Mouse (Mus musculus) cerebellum, adult 2 months (tissue): ENCODE data around the gene Med13. TPM values are rescaled to one million over a fixed set of nuclear protein-coding genes. Genes with fewer than 3 reads are reported as not detected.

Source experiments
- DNase-seq, 2 experiments: peaks; one replicate each; pipeline ENCODE4 v3.0.0; 2021
- H3K27ac ChIP-seq: fragments of 200-500 bp; 2 replicates; pipeline ENCODE4 v1.5.1; 2012; ENCODE audit warnings: low read length, control low read depth, inconsistent platforms; ENCODE audit not compliant: insufficient read depth
- H3K27me3 ChIP-seq: fragments of 200-500 bp; 2 replicates; pipeline ENCODE4 v1.6.1; 2012; ENCODE audit warnings: inconsistent platforms, mild to moderate bottlenecking, low read length, moderate library complexity; ENCODE audit not compliant: control insufficient read depth, insufficient read depth
- H3K4me1 ChIP-seq: fragments of 200-500 bp; 2 replicates; pipeline ENCODE4 v1.6.1; 2011; ENCODE audit warnings: low read length; ENCODE audit not compliant: control insufficient read depth, insufficient read depth
- H3K4me3 ChIP-seq: fragments of 200-500 bp; replicated peaks from 2 replicates; pipeline ENCODE3; 2011; ENCODE audit warnings: mild to moderate bottlenecking, low read depth, low read length, control low read depth; ENCODE audit not compliant: insufficient read depth
- CTCF ChIP-seq: fragments of 200-500 bp; IDR thresholded peaks from 2 replicates; pipeline ENCODE4 v1.5.1; 2011; ENCODE audit warnings: low read depth, mild to moderate bottlenecking, control low read depth, low read length, moderate library complexity, borderline replicate concordance; ENCODE audit not compliant: insufficient read depth
- POLR2A ChIP-seq: fragments of 200-500 bp; IDR thresholded peaks from 2 replicates; pipeline ENCODE4 v1.6.1; 2011; ENCODE audit warnings: low read length, control low read depth, borderline replicate concordance; ENCODE audit not compliant: insufficient read depth
- WGBS: fragments of 180-500 bp; shearing (Covaris S2); methylation state at CpG from one replicate; pipeline ENCODE4 v1.1.7; 2018; 5-methylcytosine and 5-hydroxymethylcytosine counted together
- polyA plus RNA-seq: library from polyadenylated mRNA; depleted of rRNA; stranded (reverse); fragments of >200 nt; gene quantifications from 2 replicates; pipeline ENCODE4 v1.2.3, GENCODE M21; 2012

The Med13 gene
- polyA plus RNA-seq, 1 experiment: 21.4 TPM

- Histone ChIP-seq H3K4me1 (peaks cover 13% of the 10 kb centered on the region; the same call in 1 of the 2 replicates), H3K4me3 (peak overlapping the region; percentile 82), H3K27ac (no peak overlapping the region), H3K27me3 (no peaks in the 10 kb centered on the region)
- under 1% methylated on average over 13 of the region's 13 CpGs for WGBS
- no peak for TF ChIP-seq CTCF
- no peak for TF ChIP-seq POLR2A
- peak in 1 of 2 experiments; percentile 8 for DNase-seq
Measured at GRCm38 (mm10) chr11:86356007-86356853, 1.2 kb downstream of the Med13 start.

GRCm38 (mm10) chr11:86353586-86353985 is 3.8 kb downstream of the Med13 start:
- 50% methylated on average over 3 of the region's 3 CpGs for WGBS
- no peaks in the 10 kb centered on the region for H3K27me3 ChIP-seq
- H3K4me1 ChIP-seq: peaks cover 13% of the 10 kb centered on the region; the same call in 1 of the 2 replicates
- no peak for DNase-seq
- no peak overlapping the region for H3K4me3 ChIP-seq
- no peak overlapping the region for H3K27ac ChIP-seq
- TF ChIP-seq CTCF (no peak), POLR2A (no peak)

GRCm38 (mm10) chr11:86351766-86352315 is 5.6 kb downstream of the Med13 start:
- H3K27ac ChIP-seq: no peak overlapping the region
- H3K4me1 ChIP-seq: peaks cover 13% of the 10 kb centered on the region; the same call in 1 of the 2 replicates
- H3K4me3 ChIP-seq: no peak overlapping the region
- peak in 1 of 2 experiments; percentile 16 for DNase-seq
- H3K27me3 ChIP-seq: no peaks in the 10 kb centered on the region
- no peak for TF ChIP-seq POLR2A
- TF ChIP-seq CTCF: no peak
- WGBS: 13% methylated on average over 3 of the region's 3 CpGs

- H3K27me3 ChIP-seq: no peaks in the 10 kb centered on the region
- no peak for TF ChIP-seq CTCF
- TF ChIP-seq POLR2A: no peak
- 82% methylated on average over 1 of the region's 1 CpGs for WGBS
- no peak overlapping the region for H3K4me3 ChIP-seq
- H3K27ac ChIP-seq: no peak overlapping the region
- H3K4me1 ChIP-seq: peaks cover 13% of the 10 kb centered on the region; the same call in 1 of the 2 replicates
- no peak for DNase-seq
Measured at GRCm38 (mm10) chr11:86350636-86351138, 6.7 kb downstream of the Med13 start.

GRCm38 (mm10) chr11:86349325-86349724 is 8.1 kb downstream of the Med13 start:
- no peak for TF ChIP-seq CTCF
- TF ChIP-seq POLR2A: no peak
- no peak for DNase-seq
- 42% methylated on average over 2 of the region's 2 CpGs for WGBS
- Histone ChIP-seq H3K4me3 (no peak overlapping the region), H3K27ac (no peak overlapping the region), H3K27me3 (no peaks in the 10 kb centered on the region), H3K4me1 (peaks cover 13% of the 10 kb centered on the region; the same call in 1 of the 2 replicates)

GRCm38 (mm10) chr11:86348872-86349271 is 8.5 kb downstream of the Med13 start:
- Histone ChIP-seq H3K27me3 (no peaks in the 10 kb centered on the region), H3K4me1 (peaks cover 13% of the 10 kb centered on the region; the same call in 1 of the 2 replicates), H3K27ac (no peak overlapping the region), H3K4me3 (no peak overlapping the region)
- DNase-seq: no peak
- TF ChIP-seq CTCF (no peak), POLR2A (no peak)

GRCm38 (mm10) chr11:86347387-86348122 is 9.8 kb downstream of the Med13 start:
- Histone ChIP-seq H3K27ac (no peak overlapping the region), H3K4me1 (peaks cover 3% of the 10 kb centered on the region; the same call in 1 of the 2 replicates), H3K27me3 (no peaks in the 10 kb centered on the region), H3K4me3 (no peak overlapping the region)
- WGBS: 67% methylated on average over 5 of the region's 5 CpGs
- TF ChIP-seq POLR2A (no peak), CTCF (no peak)
- DNase-seq: no peak
